Mouse (Mus musculus) spleen, postnatal 14 days (tissue): ENCODE measurements around the gene Lamc1.
"Not testable (repeated sequence)": the region's sequence is repeated elsewhere in the genome, so short reads cannot be mapped to it uniquely, and the experiment has no call there.

ENCODE experiments used
- DNase-seq, 2 experiments: peaks; one replicate each; pipeline ENCODE4 v3.0.0; 2021 to 2022; ENCODE audit warnings: low spot score in 2 of 2

Lamc1 gene

DNA sequence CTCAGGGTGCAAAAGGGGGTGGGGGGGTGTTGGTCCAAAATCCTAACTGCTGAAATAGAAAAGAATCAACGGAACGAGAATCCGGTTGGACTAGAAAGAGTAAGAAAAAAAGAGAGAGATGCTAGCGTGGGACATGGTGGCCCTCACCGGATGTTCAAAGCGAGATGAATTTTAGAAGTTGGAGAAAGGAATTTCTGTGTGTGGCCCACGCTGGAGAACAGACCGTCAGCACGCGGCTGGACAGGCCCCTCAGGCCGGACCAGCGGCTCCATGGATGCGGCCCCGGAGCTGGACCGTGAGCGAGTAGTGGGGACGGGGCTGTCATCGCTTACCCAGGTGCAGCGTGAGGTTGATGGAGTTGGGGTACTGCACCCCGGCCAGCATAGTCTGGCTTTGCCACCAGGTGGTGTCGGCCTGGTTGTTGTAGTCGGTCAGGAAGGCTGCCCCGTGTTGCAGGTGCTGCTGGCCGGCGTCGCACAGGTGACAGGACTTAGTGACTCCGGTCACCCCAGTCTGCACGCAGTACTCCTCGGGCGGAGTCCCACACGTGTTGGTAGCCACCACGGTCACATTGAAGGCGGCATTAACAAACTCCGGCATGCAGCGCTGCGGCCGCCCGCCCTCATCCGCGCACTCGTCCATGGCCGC, 666 bp downstream of the Lamc1 start:
- DNase-seq: peak; percentile 31 to 53

DNA sequence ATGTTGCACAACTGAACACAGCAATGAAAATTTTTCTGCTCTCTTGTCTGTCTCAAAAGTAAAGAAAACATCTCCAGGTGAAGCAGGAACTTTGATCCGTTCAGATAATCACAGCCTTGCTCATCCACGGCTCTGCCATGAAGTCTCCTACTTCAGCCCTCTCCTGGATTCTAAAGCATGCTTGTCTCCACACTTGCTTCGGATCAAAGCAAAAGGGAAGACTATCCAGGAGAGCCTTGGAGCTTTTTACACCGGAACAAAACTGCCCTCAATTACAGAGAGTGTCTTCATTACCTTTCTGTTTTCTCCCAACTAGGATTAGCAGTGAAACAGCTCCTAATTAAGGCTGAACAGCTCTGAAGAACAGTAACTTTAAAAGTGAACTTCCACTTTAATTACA, 1.4 kb downstream of the Lamc1 start:
- no peak for DNase-seq

DNA sequence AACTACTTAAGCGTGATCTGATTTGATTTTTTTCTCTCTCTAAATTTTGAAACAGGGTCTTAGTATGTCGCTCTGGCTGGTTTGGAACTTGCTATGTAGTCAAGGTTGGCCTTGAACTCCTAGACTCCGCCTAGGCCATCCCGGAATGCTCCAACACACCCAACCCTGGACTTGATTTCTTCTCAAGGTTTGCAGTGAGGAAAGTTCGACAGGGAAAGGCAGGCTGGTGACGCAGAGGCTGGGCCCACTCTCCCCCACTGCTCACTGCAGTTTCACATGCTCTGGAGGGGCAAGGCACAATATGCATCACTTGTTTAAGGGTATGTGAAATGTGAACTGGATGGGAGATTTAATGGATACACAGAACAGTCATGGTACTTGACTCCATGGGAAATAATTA, 3.3 kb downstream of the Lamc1 start:
- DNase-seq: no peak

DNA sequence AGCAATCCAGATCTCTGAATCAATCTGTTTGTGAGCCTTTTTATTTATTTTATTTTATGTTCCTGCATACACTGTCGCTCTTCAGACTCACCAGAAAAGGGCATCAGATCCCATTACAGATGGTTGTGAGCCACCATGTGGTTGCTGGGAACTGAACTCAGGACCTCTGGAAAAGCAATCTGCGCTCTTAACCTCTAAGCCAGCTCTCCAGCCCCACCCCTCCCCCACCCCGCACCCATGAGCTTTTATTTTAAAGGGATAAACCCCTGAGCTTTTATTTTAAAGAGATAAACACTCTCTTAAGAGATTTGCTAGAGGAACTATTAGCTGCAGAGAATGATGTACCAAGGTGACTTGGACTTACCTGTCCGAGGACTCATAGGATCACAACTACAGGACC, 5.5 kb downstream of the Lamc1 start:
- no peak for DNase-seq

DNA sequence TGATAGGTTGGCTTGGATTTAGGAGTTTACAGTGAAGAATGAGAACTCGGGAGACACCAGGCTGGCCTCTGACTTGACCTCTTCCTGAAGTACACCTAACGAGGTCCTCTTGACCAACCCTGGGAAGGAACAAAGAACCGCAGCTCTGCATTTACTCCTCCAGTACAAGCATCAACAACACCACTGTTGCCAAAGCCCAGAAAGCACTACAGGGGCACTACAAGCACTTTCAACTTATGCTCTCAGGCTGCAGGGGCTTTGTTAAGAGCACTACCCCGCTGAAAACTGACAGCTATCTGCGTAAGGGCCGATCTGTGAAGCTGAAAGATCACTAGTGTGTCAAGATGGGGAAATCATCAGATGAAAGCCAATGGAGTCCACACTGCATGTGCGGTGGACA, 6.4 kb downstream of the Lamc1 start:
- DNase-seq: no peak

DNA sequence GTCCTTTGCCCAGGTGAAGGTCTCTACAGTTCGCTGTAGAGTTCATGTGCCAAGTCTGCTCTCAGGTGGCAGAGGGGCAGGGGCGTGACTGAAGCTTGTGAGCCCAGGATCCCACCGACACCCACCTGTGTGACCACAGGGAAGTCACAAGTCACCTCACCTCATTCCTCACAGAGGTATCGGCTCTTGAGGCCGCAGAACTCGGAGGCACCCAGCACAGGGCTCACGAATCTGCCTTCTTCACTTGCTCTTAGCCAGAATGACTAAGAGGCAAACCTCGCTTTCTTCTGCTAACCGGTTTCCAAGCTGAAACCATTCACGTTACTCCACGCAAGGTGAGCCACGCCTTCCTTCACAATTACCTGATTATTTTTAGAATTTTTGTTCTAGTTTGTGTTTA, 11.2 kb downstream of the Lamc1 start:
- DNase-seq: no peak

DNA sequence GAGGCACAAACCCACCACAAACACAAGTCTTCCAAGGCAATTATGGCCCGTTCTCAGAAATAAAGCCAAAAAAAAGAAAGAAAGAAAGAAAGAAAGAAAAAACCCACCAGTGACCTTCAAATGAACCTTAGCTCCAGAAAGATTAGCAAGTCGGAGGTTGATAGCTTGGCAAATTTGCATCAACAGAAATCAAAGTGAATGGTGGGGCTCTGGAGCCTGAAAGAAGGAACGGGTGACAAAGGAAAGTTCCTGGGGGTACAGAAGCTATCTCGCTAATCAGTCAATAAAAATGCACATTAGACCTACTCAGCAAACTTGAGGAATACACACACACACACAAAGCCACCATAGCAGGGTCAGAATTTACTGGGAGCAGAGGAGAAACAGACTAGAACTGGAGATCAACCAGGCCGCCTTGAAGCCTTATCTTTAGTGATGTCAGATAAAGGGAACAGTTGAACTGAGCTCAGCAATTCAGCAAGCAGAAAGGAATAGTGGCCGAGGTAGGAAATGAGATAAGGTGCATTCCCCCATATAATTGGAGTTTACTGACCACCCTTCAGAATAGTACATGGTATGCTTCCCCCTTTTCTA, 11.9 kb downstream of the Lamc1 start:
- no peak for DNase-seq

DNA sequence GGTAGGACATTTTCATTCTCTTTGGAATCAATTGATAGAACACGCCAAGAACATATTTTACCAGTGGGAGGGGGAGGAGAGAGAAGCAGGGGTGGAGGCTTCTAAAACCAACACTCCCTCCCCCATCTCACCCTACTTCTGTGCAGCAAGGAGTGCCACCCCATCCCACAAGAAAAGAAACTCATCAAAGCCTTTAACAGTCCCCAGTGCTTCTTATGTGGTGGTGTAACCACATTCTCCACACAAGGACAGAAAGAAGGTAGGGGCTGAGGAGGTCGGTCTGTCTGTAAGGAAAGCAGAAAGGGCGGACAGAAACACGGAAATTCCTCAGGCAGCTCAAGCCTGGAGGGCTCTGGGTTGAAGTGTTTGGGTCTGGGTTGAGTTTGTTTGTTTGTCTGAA, 12.5 kb downstream of the Lamc1 start:
- DNase-seq: no peak

DNA sequence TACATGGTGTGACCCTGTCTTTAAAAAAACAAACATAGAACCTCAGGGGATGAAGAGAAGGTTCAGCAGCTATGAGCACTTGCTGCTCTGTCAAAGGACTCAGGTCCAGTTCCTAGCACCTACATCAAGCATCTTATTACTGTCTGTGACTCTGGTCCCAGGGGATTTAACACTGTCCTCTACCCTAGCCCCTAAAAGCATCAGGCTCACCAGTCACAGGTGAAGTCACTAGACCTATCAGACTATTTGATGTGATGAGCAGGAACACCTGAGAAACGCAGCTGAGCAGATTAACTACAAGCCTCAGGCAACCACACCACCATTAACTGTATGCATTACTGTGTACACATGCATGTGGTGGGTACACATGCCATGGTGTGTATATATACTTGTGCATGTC, 13.8 kb downstream of the Lamc1 start:
- no peak for DNase-seq

DNA sequence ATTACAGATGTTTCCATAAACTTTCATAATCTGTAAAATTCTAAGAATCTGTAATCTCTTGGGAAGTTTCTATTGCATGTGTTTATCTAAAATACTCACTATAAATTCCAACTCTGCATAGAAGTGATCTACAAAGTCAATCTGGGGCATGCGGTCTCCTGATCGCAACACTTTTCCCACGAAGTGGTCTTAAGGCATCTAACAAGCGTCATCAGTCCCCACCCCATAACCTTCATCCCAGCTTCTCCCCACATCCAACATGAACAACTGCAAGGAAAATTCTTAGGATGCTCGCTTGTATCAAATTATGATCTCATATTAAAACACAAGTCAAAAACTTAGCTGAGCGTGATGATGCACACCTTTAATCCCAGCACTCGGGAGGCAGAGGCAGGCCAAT, 14.3 kb downstream of the Lamc1 start:
- no peak for DNase-seq

DNA sequence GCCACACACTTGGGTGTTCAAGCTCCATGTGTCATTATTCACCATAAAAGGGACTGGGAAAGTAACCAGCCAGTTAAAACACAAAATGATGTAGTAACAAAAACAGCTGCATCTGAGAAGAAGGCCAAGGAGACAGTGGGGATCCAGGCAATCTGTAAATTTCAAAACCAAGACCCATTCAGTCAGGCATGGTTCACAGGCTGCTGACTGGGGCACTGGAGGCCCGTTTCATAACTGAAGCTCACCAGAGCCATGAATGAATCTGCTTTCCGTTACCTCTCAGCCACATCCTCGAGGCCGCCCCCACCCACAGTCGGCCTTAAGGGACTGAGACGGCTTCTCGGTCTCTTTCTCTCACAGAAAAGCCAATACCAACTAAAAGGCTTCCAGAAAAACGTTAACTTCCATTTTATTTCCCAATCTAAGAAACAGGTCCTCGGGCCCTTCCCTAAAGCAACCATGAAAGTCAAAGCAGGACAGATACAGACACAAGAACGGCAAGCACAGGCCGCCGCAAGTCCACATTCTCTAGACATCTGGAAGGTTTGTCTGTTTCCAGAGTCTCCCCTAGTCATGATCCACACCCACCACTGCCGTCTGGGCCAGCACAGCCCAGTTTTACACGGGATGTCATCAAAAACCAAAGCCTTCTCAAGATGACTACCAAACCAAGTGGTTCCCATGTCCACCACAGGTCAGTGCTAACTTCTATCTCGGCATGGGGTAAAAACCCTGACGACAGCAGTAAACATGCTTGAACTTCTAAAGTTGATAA, 14.9 kb downstream of the Lamc1 start:
- DNase-seq: peak in 1 of 2 experiments; percentile 22

DNA sequence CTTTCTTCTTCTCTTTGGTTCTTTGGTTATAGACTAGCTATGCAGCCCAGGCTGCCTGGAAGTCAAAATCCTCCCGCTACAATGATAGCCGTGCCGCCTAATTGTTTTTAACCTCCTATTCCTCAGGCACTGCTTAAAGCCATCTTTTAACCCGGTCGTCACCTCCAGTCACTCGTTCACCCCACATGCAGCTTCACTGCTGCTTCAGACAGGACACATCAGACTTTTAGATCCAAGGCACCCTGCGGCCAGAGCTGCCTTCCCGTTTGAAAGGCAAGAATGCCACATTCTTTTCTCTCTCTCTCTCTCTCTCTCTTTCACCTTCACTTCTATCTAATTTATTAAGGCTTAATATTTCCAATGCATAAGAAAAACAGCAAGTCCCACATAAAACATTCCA, 15.6 kb downstream of the Lamc1 start:
- DNase-seq: no peak

DNA sequence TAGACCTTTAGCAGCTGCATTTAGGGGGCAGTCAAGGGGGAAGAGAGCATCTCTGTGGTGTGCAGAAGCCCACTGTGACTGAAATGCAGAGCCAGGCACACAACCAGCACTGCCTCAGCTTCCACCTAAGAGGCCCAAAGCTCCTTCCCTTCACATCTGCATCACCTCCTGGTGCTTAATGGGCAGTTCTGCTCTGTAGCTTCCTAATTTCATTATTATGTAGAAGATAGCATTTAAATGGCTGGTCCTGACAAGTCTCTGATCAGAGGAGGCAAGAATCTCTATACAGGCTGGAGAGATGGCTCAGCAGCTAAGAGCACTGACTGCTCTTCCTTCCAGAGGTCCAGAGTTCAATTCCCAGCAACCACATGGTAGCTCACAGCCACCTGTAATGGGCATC, 16.3 kb downstream of the Lamc1 start:
- DNase-seq: no peak

DNA sequence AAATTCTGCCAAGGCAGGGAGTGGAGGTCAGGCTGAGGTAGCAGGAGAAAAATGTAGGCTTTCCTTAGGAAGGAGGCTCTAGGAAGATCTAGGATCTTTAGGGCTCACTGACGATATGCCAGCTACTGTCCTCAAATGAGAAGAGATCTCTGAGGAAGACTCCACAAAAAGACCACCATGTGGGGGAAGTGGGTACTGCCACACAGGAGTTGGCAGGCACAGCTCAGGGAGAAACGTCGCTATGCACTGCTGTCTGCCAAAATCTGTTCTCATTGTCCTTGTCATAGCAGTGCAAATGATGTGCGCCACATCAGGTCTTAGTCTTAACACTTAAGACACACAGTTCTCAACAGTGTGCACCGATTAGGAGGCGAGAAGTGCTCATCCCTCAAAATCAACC, 17.5 kb downstream of the Lamc1 start:
- DNase-seq: no peak

DNA sequence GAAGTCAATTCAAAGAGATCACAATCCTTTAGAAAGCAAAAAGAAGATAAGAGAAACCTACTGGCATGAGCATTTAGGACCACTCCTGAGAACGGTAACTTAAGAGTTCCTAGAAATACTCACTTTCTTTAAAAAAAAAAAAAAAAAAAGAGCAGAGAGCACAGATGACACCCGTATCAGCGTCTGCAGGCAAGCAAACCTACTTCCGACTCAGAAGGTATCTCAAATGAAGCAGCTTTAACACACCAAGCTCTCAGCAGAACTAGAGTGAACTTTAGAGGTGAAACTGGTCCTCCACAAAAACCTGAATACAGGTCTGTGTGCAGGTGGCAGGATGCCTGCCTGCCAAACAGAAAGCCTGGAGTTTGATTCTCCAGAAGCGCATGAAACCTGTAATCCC, 19.6 kb downstream of the Lamc1 start:
- no peak for DNase-seq

DNA sequence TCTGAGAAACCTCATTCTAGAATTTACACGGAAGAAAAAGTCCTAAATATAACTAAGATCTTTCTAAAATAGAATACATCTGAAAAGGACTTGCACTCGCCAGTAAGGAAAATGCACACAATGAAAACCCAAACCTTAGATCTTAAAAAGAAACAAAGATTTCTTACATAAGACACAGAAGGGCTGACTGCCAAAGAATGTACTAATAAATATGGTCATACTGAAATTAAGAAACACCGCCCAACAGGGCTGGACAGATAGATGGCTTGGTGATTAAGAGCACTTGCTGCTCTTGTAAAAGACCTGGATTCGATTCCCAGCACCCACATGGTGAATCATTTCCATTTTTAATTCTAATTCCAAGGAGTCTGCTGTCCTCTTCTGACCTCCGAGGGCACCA, 22.4 kb downstream of the Lamc1 start:
- DNase-seq: no peak

DNA sequence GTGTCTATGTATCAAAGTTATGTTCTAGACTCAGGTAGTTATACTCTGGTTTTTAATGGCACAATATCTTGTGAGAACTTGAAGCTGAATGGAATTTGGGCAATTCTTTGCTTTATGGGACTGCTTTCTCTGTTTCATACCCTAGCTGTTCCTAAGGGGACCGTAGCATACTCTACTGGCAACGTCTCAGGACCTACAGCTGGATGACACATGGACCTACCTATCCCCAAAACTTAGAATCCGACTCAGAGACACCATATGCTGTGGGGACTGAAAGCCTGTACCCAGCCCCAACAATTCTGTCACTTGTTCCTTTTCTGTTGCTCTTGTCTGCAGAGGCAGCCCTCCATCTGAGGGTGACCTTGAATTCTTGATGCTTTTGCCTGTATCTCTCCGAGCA, 23.3 kb downstream of the Lamc1 start:
- no peak for DNase-seq

DNA sequence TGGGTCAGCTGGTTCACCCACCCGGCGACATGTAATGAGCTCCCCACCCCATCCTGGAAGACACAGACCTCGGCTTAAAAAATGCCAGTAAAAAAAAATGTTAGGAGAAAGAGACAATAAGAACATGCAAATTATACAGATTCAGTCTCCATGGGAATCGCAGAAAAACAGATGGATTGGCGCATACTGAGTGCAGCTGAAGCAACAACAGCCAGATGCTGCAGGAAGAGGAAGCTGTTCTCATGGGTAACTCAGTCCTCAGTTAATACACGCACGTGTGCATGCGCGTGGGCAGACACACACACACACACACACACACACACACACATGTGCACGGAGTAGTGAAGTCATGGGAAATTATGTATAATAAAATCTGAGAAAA, 23.7 kb downstream of the Lamc1 start:
- no peak for DNase-seq

DNA sequence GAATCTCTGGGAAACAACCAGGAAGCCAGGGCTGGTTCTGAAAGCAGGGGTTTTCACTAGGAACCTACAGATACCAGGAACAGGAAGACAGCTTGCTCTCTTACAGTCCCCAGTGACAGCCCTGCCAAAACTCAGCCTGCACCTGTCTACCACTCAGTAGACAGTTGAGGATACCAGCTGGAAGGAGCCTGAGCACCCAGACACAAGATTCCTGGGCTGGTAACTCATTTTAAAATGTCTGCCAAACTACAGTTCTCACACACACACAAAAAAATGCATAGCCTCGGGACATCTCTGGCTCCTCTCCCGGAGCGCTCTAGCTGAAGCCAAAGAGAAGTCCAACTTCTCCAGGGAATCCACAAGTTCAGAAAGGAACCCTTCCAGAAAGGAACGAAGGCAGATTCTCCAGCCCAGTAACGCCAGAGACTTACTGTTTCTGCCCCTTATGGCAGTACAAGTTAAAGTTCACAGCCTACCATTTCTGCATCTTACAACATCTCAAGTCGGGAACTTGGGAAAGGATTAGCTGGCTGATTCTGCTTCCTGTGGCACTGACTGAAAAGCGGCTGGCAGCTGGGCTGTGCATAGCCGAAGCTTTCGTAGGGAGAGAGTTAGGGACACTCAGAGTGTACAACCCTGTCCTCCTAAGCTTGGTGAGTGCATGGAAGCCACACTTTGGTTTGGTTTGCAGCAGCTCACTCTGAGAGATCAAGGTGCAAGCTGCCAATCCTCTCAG, 24.2 kb downstream of the Lamc1 start:
- no peak for DNase-seq

DNA sequence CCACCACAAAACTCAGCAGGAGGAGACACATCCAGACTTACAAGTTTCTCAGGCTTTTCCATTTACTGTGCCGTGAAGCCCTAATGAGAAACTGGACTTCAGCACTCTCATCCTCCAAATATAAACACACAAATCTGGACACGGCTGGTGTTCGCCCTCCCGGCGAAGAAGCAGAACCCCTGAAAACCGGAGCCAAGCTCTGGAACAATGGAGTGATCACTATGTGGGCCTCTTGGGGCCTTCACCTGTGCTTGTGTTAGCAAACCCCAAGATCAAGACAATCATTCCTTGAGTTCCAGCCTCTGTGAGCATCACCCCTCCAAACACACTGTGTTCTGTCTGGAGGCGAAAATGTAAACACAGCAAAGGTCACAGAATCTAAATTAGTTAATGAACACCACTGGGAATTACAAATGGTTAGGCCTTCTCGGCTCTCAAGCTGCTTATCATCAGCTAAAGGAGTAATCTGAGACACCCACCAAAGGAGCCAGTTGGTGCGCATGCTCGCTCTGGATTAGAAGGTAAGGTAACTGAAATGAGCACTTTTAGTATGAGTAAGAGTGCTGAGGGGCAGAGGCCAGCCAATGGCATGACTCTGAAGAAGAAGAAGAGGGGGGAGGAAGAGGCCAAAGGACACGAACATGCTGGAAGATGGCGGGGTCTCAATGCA, 24.9 kb downstream of the Lamc1 start:
- no peak for DNase-seq

DNA sequence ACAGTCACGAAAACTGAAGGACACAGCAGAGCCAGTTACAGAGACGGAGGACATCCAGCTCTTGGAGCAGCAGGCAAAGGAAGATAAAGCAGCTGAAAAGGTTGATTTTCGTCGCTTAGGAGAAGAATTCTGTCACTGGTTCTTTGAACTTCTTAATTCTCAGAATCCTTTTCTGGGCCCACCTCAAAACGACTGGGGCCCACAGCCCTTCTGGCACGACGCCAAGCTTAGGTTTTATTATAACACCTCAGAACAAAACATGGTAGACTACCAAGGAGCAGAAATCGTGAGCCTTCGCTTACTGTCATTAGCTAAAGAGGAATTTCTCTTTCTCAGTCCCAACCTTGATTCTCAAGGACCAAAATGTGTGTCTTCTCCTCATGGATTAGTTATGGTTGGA, 26.9 kb downstream of the Lamc1 start:
- not testable (repeated sequence) for DNase-seq

DNA sequence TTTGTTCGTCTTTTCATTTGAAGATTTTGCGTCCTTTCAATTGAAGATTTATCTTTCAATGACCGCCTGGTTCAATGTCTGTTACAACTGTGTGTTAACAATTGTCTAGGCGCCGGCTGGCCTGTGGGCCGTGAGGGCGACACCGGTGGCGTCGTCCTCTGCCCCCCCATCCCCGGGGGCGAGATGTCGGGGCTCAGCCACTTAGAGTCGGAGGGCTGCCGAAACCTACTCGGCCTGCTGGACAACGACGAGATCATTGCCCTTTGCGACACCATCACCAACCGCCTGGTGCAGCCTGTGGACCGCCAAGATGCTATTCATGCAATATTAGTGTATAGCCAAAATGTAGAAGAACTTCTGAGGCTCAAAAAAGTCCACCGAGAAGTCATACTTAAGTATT, 27.3 kb downstream of the Lamc1 start:
- not testable (repeated sequence) for DNase-seq
